Mouse (Mus musculus): ENCODE measurements around the gene Oasl1. TPM values are rescaled to one million over a fixed set of nuclear protein-coding genes. Genes with fewer than 3 reads are reported as not detected.
"Not testable (repeated sequence)": the region's sequence is repeated elsewhere in the genome, so short reads cannot be mapped to it uniquely, and the experiment has no call there.

Oasl1 gene
- polyA plus RNA-seq, 1 experiment from 2014 or later, result not detected

GRCm38 (mm10) chr5:114935838-114936237 is 12.8 kb downstream of the Oasl1 start:
- Histone ChIP-seq H3K27ac (replicated peaks) (no peak overlapping the region), H3K4me3 (no peak overlapping the region), H3K27me3 (ENCODE audit: low read depth, poor library complexity, severe bottlenecking) (no peaks in the 10 kb centered on the region), H3K9me3 (replicated peaks) (peaks cover 9% of the 10 kb centered on the region; the same call in 1 of the 2 replicates), H3K36me3 (no peaks in the 10 kb centered on the region), H3K4me1 (peaks cover 6% of the 10 kb centered on the region)
- WGBS, result 43% methylated on average over 3 of the region's 3 CpGs
- DNase-seq (ENCODE audit: low spot score), result no peak

- not testable (repeated sequence) for DNase-seq (ENCODE audit: low spot score); H3K27ac ChIP-seq (replicated peaks); H3K4me1 ChIP-seq; H3K27me3 ChIP-seq (ENCODE audit: low read depth, poor library complexity, severe bottlenecking); H3K9me3 ChIP-seq (replicated peaks); H3K4me3 ChIP-seq
- H3K36me3 ChIP-seq, result peaks cover 16% of the 10 kb centered on the region
- 52% methylated on average over 3 of the region's 3 CpGs for WGBS
Observed at GRCm38 (mm10) chr5:114941138-114941537, 18.1 kb downstream of the Oasl1 start.

- peaks cover 27% of the 10 kb centered on the region for H3K36me3 ChIP-seq
- H3K27ac ChIP-seq (replicated peaks), result peak within 1 kb of the TSS; percentile 92
- no peaks in the 10 kb centered on the region for H3K27me3 ChIP-seq (ENCODE audit: low read depth, poor library complexity, severe bottlenecking)
- peaks cover 9% of the 10 kb centered on the region; the same call in 1 of the 2 replicates for H3K9me3 ChIP-seq (replicated peaks)
- H3K4me3 ChIP-seq, result peak within 1 kb of the TSS; percentile 92
- DNase-seq (ENCODE audit: low spot score), result peak; percentile 89
- WGBS, result 2% methylated on average over 39 of the region's 39 CpGs
- H3K4me1 ChIP-seq, result peaks cover 10% of the 10 kb centered on the region
Observed at GRCm38 (mm10) chr5:114942074-114942765, 19.2 kb downstream of the Oasl1 start, which contains the start of gene 2210016L21Rik. 2210016L21Rik (plus strand) TSS chr5:114942158.

GRCm38 (mm10) chr5:114942766-114943130 is 19.7 kb downstream of the Oasl1 start:
- Histone ChIP-seq H3K4me3 (peak overlapping the region; percentile 92), H3K9me3 (replicated peaks) (peaks cover 9% of the 10 kb centered on the region; the same call in 1 of the 2 replicates), H3K36me3 (peaks cover 32% of the 10 kb centered on the region), H3K27ac (replicated peaks) (peak overlapping the region; percentile 92; the same call in 1 of the 2 replicates), H3K27me3 (ENCODE audit: low read depth, poor library complexity, severe bottlenecking) (no peaks in the 10 kb centered on the region), H3K4me1 (peaks cover 10% of the 10 kb centered on the region)
- WGBS, result 59% methylated on average over 4 of the region's 4 CpGs
- no peak for DNase-seq (ENCODE audit: low spot score)

- Histone ChIP-seq H3K27me3 (ENCODE audit: low read depth, poor library complexity, severe bottlenecking) (no peaks in the 10 kb centered on the region), H3K4me1 (peaks cover 10% of the 10 kb centered on the region), H3K4me3 (no peak overlapping the region), H3K27ac (replicated peaks) (no peak overlapping the region), H3K9me3 (replicated peaks) (no peaks in the 10 kb centered on the region), H3K36me3 (peaks cover 55% of the 10 kb centered on the region)
- no peak for DNase-seq (ENCODE audit: low spot score)
- WGBS, result 96% methylated on average over 10 of the region's 10 CpGs
Observed at GRCm38 (mm10) chr5:114945072-114945471, 22.0 kb downstream of the Oasl1 start.

GRCm38 (mm10) chr5:114948891-114949290 is 25.9 kb downstream of the Oasl1 start:
- Histone ChIP-seq H3K4me1 (peaks cover 10% of the 10 kb centered on the region), H3K4me3 (no peak overlapping the region), H3K36me3 (peaks cover 59% of the 10 kb centered on the region), H3K9me3 (replicated peaks) (no peaks in the 10 kb centered on the region), H3K27me3 (ENCODE audit: low read depth, poor library complexity, severe bottlenecking) (no peaks in the 10 kb centered on the region), H3K27ac (replicated peaks) (no peak overlapping the region)
- WGBS, result 90% methylated on average over 6 of the region's 6 CpGs
- DNase-seq (ENCODE audit: low spot score), result no peak

GRCm38 (mm10) chr5:114949316-114949715 is 26.3 kb downstream of the Oasl1 start:
- H3K27ac ChIP-seq (replicated peaks), result no peak overlapping the region
- H3K9me3 ChIP-seq (replicated peaks), result no peaks in the 10 kb centered on the region
- WGBS, result 69% methylated on average over 5 of the region's 5 CpGs
- no peak for DNase-seq (ENCODE audit: low spot score)
- peaks cover 57% of the 10 kb centered on the region for H3K36me3 ChIP-seq
- H3K27me3 ChIP-seq (ENCODE audit: low read depth, poor library complexity, severe bottlenecking), result no peaks in the 10 kb centered on the region
- H3K4me1 ChIP-seq, result peaks cover 10% of the 10 kb centered on the region
- H3K4me3 ChIP-seq, result no peak overlapping the region

GRCm38 (mm10) chr5:114949812-114950211 is 26.8 kb downstream of the Oasl1 start:
- Histone ChIP-seq H3K27me3 (ENCODE audit: low read depth, poor library complexity, severe bottlenecking) (no peaks in the 10 kb centered on the region), H3K9me3 (replicated peaks) (no peaks in the 10 kb centered on the region), H3K4me1 (peaks cover 10% of the 10 kb centered on the region), H3K27ac (replicated peaks) (no peak overlapping the region), H3K36me3 (peaks cover 57% of the 10 kb centered on the region), H3K4me3 (no peak overlapping the region)
- DNase-seq (ENCODE audit: low spot score), result no peak
- WGBS, result 88% methylated on average over 9 of the region's 9 CpGs

GRCm38 (mm10) chr5:114950669-114951068 is 27.6 kb downstream of the Oasl1 start:
- peaks cover 10% of the 10 kb centered on the region for H3K4me1 ChIP-seq
- H3K36me3 ChIP-seq, result peaks cover 51% of the 10 kb centered on the region
- WGBS, result 69% methylated on average over 12 of the region's 12 CpGs
- no peaks in the 10 kb centered on the region for H3K9me3 ChIP-seq (replicated peaks)
- no peak overlapping the region for H3K4me3 ChIP-seq
- H3K27me3 ChIP-seq (ENCODE audit: low read depth, poor library complexity, severe bottlenecking), result no peaks in the 10 kb centered on the region
- DNase-seq (ENCODE audit: low spot score), result no peak
- H3K27ac ChIP-seq (replicated peaks), result no peak overlapping the region

- no peaks in the 10 kb centered on the region for H3K9me3 ChIP-seq (replicated peaks)
- H3K4me3 ChIP-seq, result no peak overlapping the region
- no peak for DNase-seq (ENCODE audit: low spot score)
- peaks cover 10% of the 10 kb centered on the region for H3K4me1 ChIP-seq
- 88% methylated on average over 21 of the region's 21 CpGs for WGBS
- peak overlapping the region; percentile 7; the same call in 1 of the 2 replicates for H3K27ac ChIP-seq (replicated peaks)
- peaks cover 43% of the 10 kb centered on the region for H3K36me3 ChIP-seq
- H3K27me3 ChIP-seq (ENCODE audit: low read depth, poor library complexity, severe bottlenecking), result no peaks in the 10 kb centered on the region
Observed at GRCm38 (mm10) chr5:114951279-114951880, 28.3 kb downstream of the Oasl1 start.

- WGBS, result 88% methylated on average over 14 of the region's 14 CpGs
- Histone ChIP-seq H3K9me3 (replicated peaks) (no peaks in the 10 kb centered on the region), H3K4me1 (peaks cover 10% of the 10 kb centered on the region), H3K36me3 (peaks cover 24% of the 10 kb centered on the region), H3K27me3 (ENCODE audit: low read depth, poor library complexity, severe bottlenecking) (no peaks in the 10 kb centered on the region), H3K4me3 (no peak overlapping the region), H3K27ac (replicated peaks) (no peak overlapping the region)
- DNase-seq (ENCODE audit: low spot score), result no peak
Observed at GRCm38 (mm10) chr5:114953326-114953725, 30.3 kb downstream of the Oasl1 start.

- H3K4me3 ChIP-seq, result no peak overlapping the region
- H3K4me1 ChIP-seq, result peaks cover 7% of the 10 kb centered on the region
- no peaks in the 10 kb centered on the region for H3K27me3 ChIP-seq (ENCODE audit: low read depth, poor library complexity, severe bottlenecking)
- H3K36me3 ChIP-seq, result no peaks in the 10 kb centered on the region
- 82% methylated on average over 5 of the region's 5 CpGs for WGBS
- H3K27ac ChIP-seq (replicated peaks), result no peak overlapping the region
- no peaks in the 10 kb centered on the region for H3K9me3 ChIP-seq (replicated peaks)
- DNase-seq (ENCODE audit: low spot score), result no peak
Observed at GRCm38 (mm10) chr5:114958069-114958468, 35.0 kb downstream of the Oasl1 start.
